Mouse (Mus musculus) liver, embryonic 14.5 days (tissue): ENCODE results near the gene B3galt1. TPM values are rescaled to one million over a fixed set of nuclear protein-coding genes. Genes with fewer than 3 reads are reported as not detected.

ENCODE experiments used
- ATAC-seq: fragments of 200-750 bp; cut with Nextera tagmentation; 2 replicates; pipeline ENCODE4 v1.8.0; 2017; ENCODE audit warnings: moderate number of reproducible peaks, mild to moderate bottlenecking, moderate library complexity; ENCODE audit not compliant: insufficient read depth
- DNase-seq, 3 experiments: peaks; one replicate each; pipeline ENCODE4 v3.0.0-alpha.2; 2012 to 2013; ENCODE audit warnings: low read depth in 3 of 3, low spot score in 3 of 3
- H3K27ac ChIP-seq: fragments of 300-500 bp; sonication (generic); 2 replicates; pipeline ENCODE4 v1.5.1; 2014; ENCODE audit warnings: moderate library complexity, mild to moderate bottlenecking, control low read depth, inconsistent platforms
- H3K27me3 ChIP-seq: fragments of 300-500 bp; sonication (generic); 2 replicates; pipeline ENCODE4 v1.6.1; 2014; ENCODE audit warnings: mild to moderate bottlenecking, low read length, moderate library complexity; ENCODE audit not compliant: control insufficient read depth, insufficient read depth
- H3K36me3 ChIP-seq: fragments of 300-500 bp; sonication (generic); replicated peaks from 2 replicates; pipeline ENCODE4 v1.6.1; 2014; ENCODE audit warnings: low read depth; ENCODE audit not compliant: control insufficient read depth, insufficient read depth
- H3K4me1 ChIP-seq, 2 experiments: fragments of 200-500 bp in 1 of 2; fragments of 300-500 bp in 1 of 2; sonication (generic) in 1 of 2; replicated peaks; 2 replicates each; pipeline ENCODE4 v1.6.1; 2012 to 2014; ENCODE audit warnings: antibody characterized with exemption in 1 of 2, inconsistent platforms in 1 of 2, low read length in 1 of 2; ENCODE audit not compliant: control insufficient read depth in 2 of 2, insufficient read depth in 2 of 2
- H3K4me2 ChIP-seq: fragments of 300-500 bp; sonication (generic); 2 replicates; pipeline ENCODE4 v1.6.1; 2014; ENCODE audit warnings: low read depth, mild to moderate bottlenecking, control low read depth, moderate library complexity
- H3K4me3 ChIP-seq, 2 experiments: fragments of 200-500 bp in 1 of 2; fragments of 300-500 bp in 1 of 2; sonication (generic) in 1 of 2; 2 replicates each; pipeline ENCODE4 v1.5.1; 2012 to 2014; ENCODE audit warnings: low read depth in 2 of 2, low read length in 2 of 2, mild to moderate bottlenecking in 2 of 2, control low read depth in 1 of 2, inconsistent platforms in 1 of 2, moderate library complexity in 1 of 2; ENCODE audit not compliant: insufficient read depth in 1 of 2
- H3K9ac ChIP-seq: fragments of 300-500 bp; sonication (generic); replicated peaks from 2 replicates; pipeline ENCODE4 v1.6.1; 2014; ENCODE audit warnings: mild to moderate bottlenecking, control low read depth, moderate library complexity
- H3K9me3 ChIP-seq: fragments of 300-500 bp; sonication (generic); 2 replicates; pipeline ENCODE4 v1.6.1; 2016; ENCODE audit warnings: low read length, mixed read lengths; ENCODE audit not compliant: control insufficient read depth
- CTCF ChIP-seq: IDR thresholded peaks from 2 replicates; pipeline ENCODE4 v1.5.1; 2016; ENCODE audit warnings: antibody characterized with exemption, low read depth, control low read depth
- EP300 ChIP-seq: IDR thresholded peaks from 2 replicates; pipeline ENCODE4 v1.6.1; 2016; ENCODE audit warnings: antibody characterized with exemption, low read depth
- WGBS: fragments of 180-500 bp; shearing (Covaris S2); extraction: QIAGEN DNeasy Blood & Tissue Kit; methylation state at CpG from one replicate; pipeline ENCODE4 v1.1.7; 2014; ENCODE audit not compliant: insufficient replicate concordance; 5-methylcytosine and 5-hydroxymethylcytosine counted together
- polyA plus RNA-seq, 2 experiments: library from polyadenylated mRNA; depleted of rRNA in 1 of 2; stranded (reverse) in 1 of 2; unstranded in 1 of 2; fragments of >200 nt; fragmentation: Nextera tagmentation in 1 of 2; extraction: Ambion mirVana in 1 of 2; gene quantifications; 2 replicates each; pipeline versions ENCODE4 v1.2.1 to v1.2.3; 2012 to 2014

B3galt1 gene
- polyA plus RNA-seq, 2 experiments, result 0.03 to 0.23 TPM

GRCm38 (mm10) chr2:67902651-67903292, 337.1 kb downstream of the B3galt1 start:
- no peak for DNase-seq
- no peak overlapping the region for H3K27ac ChIP-seq
- WGBS, result 72% methylated on average over 8 of the region's 8 CpGs

GRCm38 (mm10) chr2:67903769-67904168, 338.1 kb downstream of the B3galt1 start:
- WGBS, result 56% methylated on average over 1 of the region's 1 CpGs
- Histone ChIP-seq H3K9me3 (no peaks in the 10 kb centered on the region), H3K4me1 (no peaks in the 10 kb centered on the region), H3K27ac (no peak overlapping the region), H3K9ac (no peak overlapping the region), H3K4me3 (no peak overlapping the region), H3K27me3 (no peaks in the 10 kb centered on the region), H3K36me3 (no peaks in the 10 kb centered on the region), H3K4me2 (no peak overlapping the region)
- TF ChIP-seq EP300, result no peak
- no peak for TF ChIP-seq CTCF
- DNase-seq (no peak), ATAC-seq (no peak)

More at GRCm38 (mm10) chr2:67902651-67903292, 337.1 kb downstream of the B3galt1 start:
- Histone ChIP-seq H3K27me3 (no peaks in the 10 kb centered on the region), H3K4me1 (no peaks in the 10 kb centered on the region), H3K4me3 (no peak overlapping the region), H3K4me2 (no peak overlapping the region), H3K9ac (no peak overlapping the region), H3K36me3 (no peaks in the 10 kb centered on the region), H3K9me3 (no peaks in the 10 kb centered on the region)
- no peak for ATAC-seq
- no peak for TF ChIP-seq EP300
- TF ChIP-seq CTCF, result no peak

GRCm38 (mm10) chr2:67931994-67932393, 366.3 kb downstream of the B3galt1 start:
- Histone ChIP-seq H3K27ac (no peak overlapping the region), H3K9me3 (no peaks in the 10 kb centered on the region), H3K4me1 (no peaks in the 10 kb centered on the region), H3K4me3 (no peak overlapping the region), H3K36me3 (no peaks in the 10 kb centered on the region), H3K27me3 (no peaks in the 10 kb centered on the region), H3K4me2 (no peak overlapping the region), H3K9ac (no peak overlapping the region)
- WGBS, result 60% methylated on average over 3 of the region's 3 CpGs
- TF ChIP-seq EP300 (no peak), CTCF (no peak)
- ATAC-seq, result no peak
- no peak for DNase-seq

GRCm38 (mm10) chr2:67948408-67948807, 382.7 kb downstream of the B3galt1 start:
- Histone ChIP-seq H3K4me3 (no peak overlapping the region), H3K36me3 (no peaks in the 10 kb centered on the region), H3K9ac (no peak overlapping the region), H3K9me3 (no peaks in the 10 kb centered on the region), H3K27me3 (no peaks in the 10 kb centered on the region), H3K4me1 (no peaks in the 10 kb centered on the region), H3K27ac (no peak overlapping the region), H3K4me2 (no peak overlapping the region)
- DNase-seq (no peak), ATAC-seq (no peak)
- WGBS, result 65% methylated on average over 3 of the region's 3 CpGs
- no peak for TF ChIP-seq EP300
- no peak for TF ChIP-seq CTCF

DNA sequence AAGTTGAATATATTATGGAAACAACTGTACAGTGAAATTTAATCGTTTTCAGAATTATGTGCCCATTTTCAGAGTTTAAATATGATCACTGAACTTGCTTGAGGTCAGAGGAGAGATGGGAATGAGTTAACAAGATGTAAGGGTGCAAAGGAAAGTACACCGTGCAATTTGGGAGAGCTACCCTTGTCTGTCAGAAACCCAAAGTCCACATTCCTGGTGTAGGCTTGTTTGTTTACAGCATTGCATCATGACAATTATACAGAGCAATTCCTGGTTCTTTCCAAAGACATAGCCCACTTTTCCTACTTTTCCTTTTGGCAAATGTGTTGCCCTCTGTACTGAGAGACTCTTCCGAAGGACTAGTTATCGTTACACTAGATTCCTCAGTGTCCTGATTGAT, 390.5 kb downstream of the B3galt1 start:
- Histone ChIP-seq H3K36me3 (no peaks in the 10 kb centered on the region), H3K9ac (no peak overlapping the region), H3K4me1 (no peaks in the 10 kb centered on the region), H3K9me3 (no peaks in the 10 kb centered on the region), H3K4me2 (no peak overlapping the region), H3K27ac (no peak overlapping the region), H3K4me3 (no peak overlapping the region), H3K27me3 (no peaks in the 10 kb centered on the region)
- no peak for ATAC-seq
- WGBS, result 63% methylated on average over 4 of the region's 4 CpGs
- TF ChIP-seq EP300 (no peak), CTCF (no peak)
- no peak for DNase-seq
